Mouse (Mus musculus) right cerebral cortex, postnatal 25 days (tissue): ENCODE results near the gene 4930512M02Rik.
"Not testable (repeated sequence)": the region's sequence is repeated elsewhere in the genome, so short reads cannot be mapped to it uniquely, and the experiment has no call there.

Source experiments
- DNase-seq: peaks from one replicate; pipeline ENCODE4 v3.0.0; 2022

4930512M02Rik gene

DNA sequence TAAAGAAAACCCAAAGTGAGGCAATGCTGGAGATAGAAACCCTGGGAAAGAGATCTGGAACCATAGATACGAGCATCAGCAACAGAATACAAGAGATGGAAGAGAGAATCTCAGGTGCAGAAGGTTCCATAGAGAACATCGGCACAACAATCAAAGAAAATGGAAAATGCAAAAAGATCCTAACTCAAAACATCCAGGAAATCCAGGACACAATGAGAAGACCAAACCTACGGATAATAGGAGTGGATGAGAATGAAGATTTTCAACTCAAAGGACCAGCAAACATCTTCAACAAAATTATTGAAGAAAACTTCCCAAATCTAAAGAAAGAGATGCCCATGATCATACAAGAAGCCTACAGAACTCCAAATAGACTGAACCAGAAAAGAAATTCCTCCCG is at the start of gene 4930512M02Rik:
TSS of gene 4930512M02Rik (minus strand) at position 101 of the 400 bp plus-strand sequence.
- not testable (repeated sequence) for DNase-seq

GRCm38 (mm10) chr11:11677165-11677564 is 49.5 kb upstream of the 4930512M02Rik start:
- DNase-seq, result no peak

DNA sequence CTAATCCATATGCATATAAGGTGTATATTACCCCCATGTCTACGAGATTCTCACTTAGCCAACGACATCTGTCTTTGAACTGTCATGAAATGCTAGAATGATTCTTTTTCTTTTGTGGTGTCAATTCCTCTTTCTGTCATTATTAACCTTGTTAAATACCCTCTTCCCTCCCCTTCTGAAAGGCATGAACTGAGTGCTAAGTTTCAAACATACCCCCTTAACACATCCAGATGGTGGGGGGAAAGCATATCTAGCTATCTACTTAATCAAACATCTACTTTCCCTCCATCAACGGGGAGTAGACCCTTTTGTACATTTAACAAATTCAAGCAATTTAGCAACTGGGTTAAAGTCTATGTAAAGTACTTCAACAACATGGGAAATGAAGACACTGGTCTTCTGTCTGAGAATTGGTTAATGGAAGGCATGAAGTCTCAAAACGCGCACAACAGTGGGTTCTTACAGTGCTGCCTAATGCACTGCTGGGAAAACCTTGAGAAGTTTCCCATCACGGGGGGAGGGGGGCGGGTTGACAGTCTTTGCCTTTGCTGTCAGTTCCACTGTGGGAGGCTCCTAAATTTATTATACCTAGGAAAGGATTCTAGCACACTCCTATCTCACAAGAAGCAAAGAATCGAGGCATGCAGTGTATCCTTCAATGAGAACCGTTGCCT is 48.6 kb upstream of the 4930512M02Rik start:
- no peak for DNase-seq

DNA sequence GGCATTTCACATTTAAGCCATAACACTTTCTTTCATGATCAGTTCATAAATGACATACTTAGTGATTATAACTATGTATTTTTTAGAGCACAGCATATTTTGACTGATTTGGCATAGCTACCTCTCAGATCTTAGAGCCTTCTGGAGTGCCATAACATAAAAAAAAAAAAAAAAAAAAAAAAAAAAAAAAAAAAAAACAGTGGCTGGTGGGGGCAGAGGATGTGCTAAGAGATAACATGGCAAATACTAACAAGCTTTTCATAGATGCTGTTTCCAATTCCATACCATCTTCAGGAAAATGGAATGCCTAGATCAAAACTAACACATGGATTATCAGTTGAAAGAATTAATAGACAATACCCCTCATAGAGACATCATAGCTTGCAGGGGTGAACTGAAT is 47.4 kb upstream of the 4930512M02Rik start:
- DNase-seq, result no peak

- no peak for DNase-seq
Observed at GRCm38 (mm10) chr11:11672974-11673373, 45.3 kb upstream of the 4930512M02Rik start.

DNA sequence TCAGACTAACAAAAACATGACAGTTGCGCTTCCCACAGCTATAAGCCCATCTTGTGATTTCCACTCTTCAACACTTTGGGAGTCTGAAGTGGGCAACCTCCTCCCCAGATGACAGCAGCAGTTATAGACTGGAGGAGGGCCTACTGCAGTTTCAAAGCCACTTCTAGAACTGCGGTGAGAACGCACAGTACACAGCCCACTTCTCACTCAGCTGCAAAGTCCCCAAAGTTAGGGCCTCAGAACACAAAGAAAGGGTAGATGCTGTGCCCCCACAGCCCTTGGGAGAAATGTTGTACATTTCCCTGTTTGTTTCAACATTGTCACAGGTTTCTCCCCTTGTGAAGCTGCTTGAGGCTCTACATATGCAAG is 40.3 kb upstream of the 4930512M02Rik start:
- no peak for DNase-seq

- DNase-seq, result no peak
Observed at GRCm38 (mm10) chr11:11667254-11667921, 39.8 kb upstream of the 4930512M02Rik start.

GRCm38 (mm10) chr11:11660651-11661050 is 33.0 kb upstream of the 4930512M02Rik start:
- no peak for DNase-seq

GRCm38 (mm10) chr11:11658834-11659233 is 31.2 kb upstream of the 4930512M02Rik start:
- DNase-seq, result no peak

DNA sequence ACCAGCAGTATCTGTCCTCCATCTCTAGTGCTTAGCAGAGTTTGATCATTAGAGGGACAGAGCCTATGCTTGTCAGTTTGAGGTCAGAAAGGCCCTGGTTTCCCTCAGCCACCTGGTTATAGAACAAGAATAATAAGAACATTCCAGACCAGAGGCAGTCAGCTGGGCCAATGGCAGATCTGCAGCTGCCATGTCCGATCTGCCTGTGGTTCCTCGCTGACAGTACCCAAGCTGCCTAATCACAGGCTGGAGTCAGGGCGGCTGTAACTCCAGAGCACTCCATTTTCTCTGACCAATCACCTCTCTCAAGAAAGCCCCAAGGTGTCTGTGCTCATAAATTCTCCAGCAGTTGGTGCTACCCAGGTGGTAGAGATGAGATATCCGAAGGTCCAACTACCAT is 30.0 kb upstream of the 4930512M02Rik start:
- DNase-seq, result no peak

- DNase-seq, result no peak
Observed at GRCm38 (mm10) chr11:11656995-11657530, 29.4 kb upstream of the 4930512M02Rik start.

- no peak for DNase-seq
Observed at GRCm38 (mm10) chr11:11656388-11656787, 28.8 kb upstream of the 4930512M02Rik start.

GRCm38 (mm10) chr11:11644303-11644702 is 16.7 kb upstream of the 4930512M02Rik start:
- DNase-seq, result no peak

GRCm38 (mm10) chr11:11624073-11624705 is 3.4 kb downstream of the 4930512M02Rik start:
- no peak for DNase-seq

DNA sequence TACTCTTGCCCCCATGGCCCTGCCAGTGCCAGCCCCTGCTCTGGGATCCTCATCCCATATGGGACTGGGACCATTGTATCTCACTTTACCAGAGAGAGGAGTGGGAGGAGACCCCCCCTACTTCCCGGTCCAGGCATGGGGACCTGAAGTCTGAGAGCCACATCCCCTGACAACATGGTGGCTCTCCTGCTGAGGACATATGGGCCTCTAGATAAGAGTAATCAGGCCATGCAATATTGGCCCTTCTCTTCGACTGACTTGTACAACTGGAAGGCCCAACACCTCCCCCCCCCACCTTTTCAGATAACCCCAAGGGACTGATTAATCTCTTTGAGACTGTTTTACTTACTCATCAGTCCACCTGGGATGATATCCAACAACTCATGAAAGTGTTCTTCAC is 18.4 kb downstream of the 4930512M02Rik start:
- no peak for DNase-seq

- no peak for DNase-seq
Observed at GRCm38 (mm10) chr11:11587327-11587726, 40.3 kb downstream of the 4930512M02Rik start.

- DNase-seq, result no peak
Observed at GRCm38 (mm10) chr11:11586423-11586822, 41.2 kb downstream of the 4930512M02Rik start.

- DNase-seq, result no peak
Observed at GRCm38 (mm10) chr11:11573691-11574090, 53.9 kb downstream of the 4930512M02Rik start.

- no peak for DNase-seq
Observed at GRCm38 (mm10) chr11:11570747-11571146, 56.9 kb downstream of the 4930512M02Rik start.

GRCm38 (mm10) chr11:11569466-11570132 is 58.0 kb downstream of the 4930512M02Rik start:
- DNase-seq, result no peak

GRCm38 (mm10) chr11:11568033-11568432 is 59.6 kb downstream of the 4930512M02Rik start:
- DNase-seq, result no peak

- no peak for DNase-seq
Observed at GRCm38 (mm10) chr11:11565146-11565820, 62.4 kb downstream of the 4930512M02Rik start.
